Mouse (Mus musculus) adipocyte (in vitro differentiated cells): ENCODE measurements around the gene Cpe.

ENCODE experiments used
- DNase-seq: peaks from one replicate; pipeline ENCODE4 v3.0.0-alpha.2; 2016; ENCODE audit warnings: low spot score

The Cpe gene

GRCm38 (mm10) chr8:64692651-64693201, at the start of gene Cpe:
Gene Cpe (minus strand): TSS chr8:64693054.
- peak; percentile 79 for DNase-seq

- DNase-seq: no peak
Measured at GRCm38 (mm10) chr8:64740547-64741211, 47.8 kb upstream of the Cpe start.

GRCm38 (mm10) chr8:64738916-64739315, 46.1 kb upstream of the Cpe start:
- DNase-seq: no peak

GRCm38 (mm10) chr8:64736767-64737323, 44.0 kb upstream of the Cpe start:
- peak; percentile 52 for DNase-seq

GRCm38 (mm10) chr8:64735161-64735560, 42.3 kb upstream of the Cpe start:
- no peak for DNase-seq

- DNase-seq: peak; percentile 99
Measured at GRCm38 (mm10) chr8:64733271-64733943, 40.6 kb upstream of the Cpe start, which contains the start of gene Msmo1. Gene Msmo1 (minus strand): TSS chr8:64733792.

- no peak for DNase-seq
Measured at GRCm38 (mm10) chr8:64732596-64732995, 39.7 kb upstream of the Cpe start.

GRCm38 (mm10) chr8:64728156-64728555, 35.3 kb upstream of the Cpe start:
- peak; percentile 71 for DNase-seq

GRCm38 (mm10) chr8:64726190-64726695, 33.4 kb upstream of the Cpe start:
- no peak for DNase-seq

GRCm38 (mm10) chr8:64723206-64723605, 30.4 kb upstream of the Cpe start:
- DNase-seq: no peak

GRCm38 (mm10) chr8:64717868-64718267, 25.0 kb upstream of the Cpe start:
- DNase-seq: no peak

- no peak for DNase-seq
Measured at GRCm38 (mm10) chr8:64712499-64712898, 19.6 kb upstream of the Cpe start.

GRCm38 (mm10) chr8:64711544-64711943, 18.7 kb upstream of the Cpe start:
- DNase-seq: no peak

GRCm38 (mm10) chr8:64707481-64707880, 14.6 kb upstream of the Cpe start:
- DNase-seq: no peak

- no peak for DNase-seq
Measured at GRCm38 (mm10) chr8:64703191-64703590, 10.3 kb upstream of the Cpe start.

- no peak for DNase-seq
Measured at GRCm38 (mm10) chr8:64691591-64692401, 1.1 kb downstream of the Cpe start.

GRCm38 (mm10) chr8:64690845-64691244, 2.0 kb downstream of the Cpe start:
- DNase-seq: no peak

- no peak for DNase-seq
Measured at GRCm38 (mm10) chr8:64690306-64690705, 2.5 kb downstream of the Cpe start.

- DNase-seq: no peak
Measured at GRCm38 (mm10) chr8:64688741-64689140, 4.1 kb downstream of the Cpe start.

GRCm38 (mm10) chr8:64688161-64688560, 4.7 kb downstream of the Cpe start:
- peak; percentile 73 for DNase-seq

GRCm38 (mm10) chr8:64682501-64682900, 10.4 kb downstream of the Cpe start:
- no peak for DNase-seq

- DNase-seq: no peak
Measured at GRCm38 (mm10) chr8:64676381-64676780, 16.5 kb downstream of the Cpe start.
